Mouse (Mus musculus) myocyte (in vitro differentiated cells): ENCODE data around the gene Serpinh1. TPM values are rescaled to one million over a fixed set of nuclear protein-coding genes. Genes with fewer than 3 reads are reported as not detected.

ENCODE experiments used
- H3K27me3 ChIP-seq: one replicate; pipeline ENCODE4 v1.6.1; 2011; ENCODE audit not compliant: control insufficient read depth, insufficient read depth, insufficient read length
- H3K36me3 ChIP-seq: one replicate; pipeline ENCODE4 v1.6.1; 2011; ENCODE audit not compliant: control insufficient read depth, insufficient read depth
- H3K4me2 ChIP-seq: one replicate; pipeline ENCODE4 v1.6.1; 2011; ENCODE audit warnings: low read depth, control low read depth
- H3K4me3 ChIP-seq: one replicate; pipeline ENCODE4 v1.5.1; 2011; ENCODE audit warnings: mild to moderate bottlenecking, control low read depth, moderate library complexity
- H3K79me2 ChIP-seq: one replicate; pipeline ENCODE4 v1.6.1; 2011; ENCODE audit not compliant: control insufficient read depth, insufficient read depth
- H3ac ChIP-seq: one replicate; pipeline ENCODE4 v1.6.1; 2011; ENCODE audit not compliant: control insufficient read depth, insufficient read length
- CEBPB ChIP-seq: IDR thresholded peaks from 2 replicates; pipeline ENCODE4 v1.6.1; 2011; ENCODE audit warnings: mild to moderate bottlenecking, moderate library complexity; ENCODE audit not compliant: poor library complexity, insufficient read depth, severe bottlenecking
- E2F4 ChIP-seq: IDR thresholded peaks from one replicate; pipeline ENCODE4 v1.6.1; 2011; ENCODE audit warnings: mild to moderate bottlenecking, control low read depth, moderate library complexity; ENCODE audit not compliant: insufficient read depth
- MAX ChIP-seq: IDR thresholded peaks from one replicate; pipeline ENCODE4 v1.6.1; 2011; ENCODE audit warnings: low read depth, mild to moderate bottlenecking, control low read depth
- MYOD1 ChIP-seq, 3 experiments: IDR thresholded peaks; one replicate each; pipeline ENCODE4 v1.6.1; 2011; ENCODE audit warnings: control low read depth in 2 of 3, low read depth in 2 of 3, mild to moderate bottlenecking in 2 of 3, moderate library complexity in 1 of 3; ENCODE audit not compliant: insufficient read length in 2 of 3, control insufficient read depth in 1 of 3
- MYOG ChIP-seq, 3 experiments: IDR thresholded peaks; one replicate each; pipeline ENCODE4 v1.6.1; 2011; ENCODE audit warnings: control low read depth in 2 of 3, low read depth in 2 of 3, mild to moderate bottlenecking in 2 of 3; ENCODE audit not compliant: insufficient read length in 2 of 3, control insufficient read depth in 1 of 3, insufficient read depth in 1 of 3
- POLR2A ChIP-seq: IDR thresholded peaks from one replicate; pipeline ENCODE4 v1.6.1; 2011; ENCODE audit warnings: low read depth, mild to moderate bottlenecking, control low read depth, moderate library complexity; ENCODE audit not compliant: insufficient read length
- POLR2AphosphoS2 ChIP-seq: IDR thresholded peaks from one replicate; pipeline ENCODE4 v1.6.1; 2011; ENCODE audit warnings: low read depth, control low read depth; ENCODE audit not compliant: insufficient read length
- REST ChIP-seq: IDR thresholded peaks from one replicate; pipeline ENCODE4 v1.6.1; 2011; ENCODE audit warnings: mild to moderate bottlenecking, control low read depth, moderate library complexity; ENCODE audit not compliant: insufficient read depth, insufficient read length
- SRF ChIP-seq: IDR thresholded peaks from one replicate; pipeline ENCODE4 v1.6.1; 2011; ENCODE audit warnings: low read depth; ENCODE audit not compliant: control insufficient read depth, insufficient read length
- TCF12 ChIP-seq: IDR thresholded peaks from one replicate; pipeline ENCODE4 v1.6.1; 2011; ENCODE audit warnings: mild to moderate bottlenecking, control low read depth; ENCODE audit not compliant: poor library complexity, insufficient read depth, severe bottlenecking
- TCF3 ChIP-seq: IDR thresholded peaks from one replicate; pipeline ENCODE4 v1.6.1; 2011; ENCODE audit warnings: low read depth, control low read depth; ENCODE audit not compliant: insufficient read length
- USF1 ChIP-seq: IDR thresholded peaks from one replicate; pipeline ENCODE4 v1.6.1; 2011; ENCODE audit warnings: low read depth, mild to moderate bottlenecking, control low read depth, moderate library complexity
- polyA plus RNA-seq: library from polyadenylated mRNA; unstranded; fragments of >200 nt; fragmentation: generic; extraction: Trizol; gene quantifications from one replicate; pipeline ENCODE4 v1.2.1, GENCODE M21; 2012; ENCODE audit warnings: missing spikeins

The Serpinh1 gene
- polyA plus RNA-seq, 1 experiment, result 1,713 TPM

DNA sequence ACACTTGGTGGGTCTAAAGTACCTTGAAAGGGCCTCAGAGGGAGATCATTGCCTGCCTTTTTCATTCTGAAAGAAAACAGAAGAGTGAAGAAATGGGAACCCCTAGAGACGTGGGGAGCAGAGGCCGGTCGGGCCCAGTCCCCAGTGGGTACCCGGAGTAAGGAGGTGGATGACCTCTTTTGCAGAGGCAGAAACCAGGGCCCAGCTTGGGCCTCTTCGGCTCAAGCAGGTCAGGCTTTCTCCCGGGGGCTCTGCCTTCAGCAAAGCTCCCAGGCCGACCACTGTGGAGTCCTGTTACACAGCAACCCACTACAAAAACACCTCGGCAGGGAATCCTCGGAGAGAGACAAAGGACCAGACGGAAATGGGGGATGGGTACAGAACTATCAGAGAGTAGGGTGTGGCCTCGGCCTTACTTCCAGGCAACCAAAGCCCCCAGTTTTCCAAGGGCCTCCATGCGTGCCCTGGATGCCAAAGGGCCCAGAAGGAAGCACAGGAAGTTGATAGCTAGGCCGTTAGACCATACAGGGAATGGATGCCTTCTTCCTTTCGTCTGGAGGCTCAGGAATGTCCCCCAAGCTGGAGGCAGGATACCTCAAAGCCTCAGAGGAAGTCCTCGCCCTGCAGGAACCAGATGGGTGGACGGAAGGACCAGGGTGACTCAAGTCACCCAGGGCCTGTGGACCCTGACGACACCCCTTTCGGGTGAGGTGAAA, 1.1 kb downstream of the Serpinh1 start:
- Histone ChIP-seq H3K4me3 (peak overlapping the region; percentile 100), H3K36me3 (peaks cover 32% of the 10 kb centered on the region), H3K79me2 (peaks cover 57% of the 10 kb centered on the region), H3K4me2 (peak overlapping the region; percentile 96), H3K27me3 (no peaks in the 10 kb centered on the region), H3ac (peak overlapping the region; percentile 56)
- TF ChIP-seq SRF (no peak), POLR2AphosphoS2 (peak; percentile 72), MYOD1 (IDR thresholded peaks at IDR 0.05; ENCODE audit: control insufficient read depth in 1 of 3, insufficient read length in 2 of 3, low read depth in 2 of 3) (no peak), REST (no peak), TCF12 (no peak), POLR2A (peak; percentile 32), CEBPB (no peak)

DNA sequence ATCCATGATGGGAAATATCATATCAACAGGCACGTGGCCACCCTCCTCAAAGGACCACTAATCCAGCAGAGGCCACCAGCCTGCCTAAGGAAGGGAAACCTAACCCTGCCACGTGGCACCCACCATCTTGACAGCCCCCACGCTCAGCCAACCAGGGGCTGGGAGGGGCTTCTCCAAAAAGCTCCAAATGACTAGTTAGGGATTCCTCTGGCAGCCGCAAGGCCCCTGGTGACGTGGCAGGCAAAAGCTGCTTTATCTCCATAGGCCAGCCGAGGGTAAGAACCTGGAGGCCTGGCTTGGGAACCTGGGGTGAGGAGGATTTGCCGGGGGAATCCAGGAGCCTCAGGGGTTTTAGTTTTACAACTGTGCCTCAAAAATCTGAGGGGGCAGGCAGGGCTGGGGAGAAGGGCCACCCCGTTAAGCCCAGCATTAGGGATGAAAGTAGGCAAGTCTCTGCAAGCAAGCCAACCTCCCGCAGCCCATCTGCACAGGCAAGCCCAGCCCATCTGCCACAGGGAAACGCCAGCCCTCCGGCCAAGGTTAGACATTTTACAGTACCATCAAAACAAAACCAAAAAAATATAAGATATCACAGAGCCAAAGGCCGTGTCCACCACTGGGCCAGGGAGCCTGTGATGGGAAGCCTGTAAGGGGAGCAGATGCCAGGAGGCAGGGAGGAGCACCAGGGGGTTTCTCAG, 1.8 kb downstream of the Serpinh1 start:
- Histone ChIP-seq H3K79me2 (peaks cover 57% of the 10 kb centered on the region), H3K4me3 (peak overlapping the region; percentile 100), H3K4me2 (peak overlapping the region; percentile 96), H3K27me3 (no peaks in the 10 kb centered on the region), H3K36me3 (peaks cover 38% of the 10 kb centered on the region), H3ac (peak overlapping the region; percentile 56)
- TF ChIP-seq TCF12 (no peak), USF1 (peak; percentile 32), E2F4 (no peak), MYOG (IDR thresholded peaks at IDR 0.05; ENCODE audit: control insufficient read depth in 1 of 3, insufficient read depth in 1 of 3, insufficient read length in 2 of 3, low read depth in 2 of 3) (no peak), POLR2AphosphoS2 (peak; percentile 70), POLR2A (peak; percentile 45), MYOD1 (IDR thresholded peaks at IDR 0.05; ENCODE audit: control insufficient read depth in 1 of 3, insufficient read length in 2 of 3, low read depth in 2 of 3) (no peak), REST (no peak), SRF (no peak), TCF3 (no peak), MAX (no peak)

DNA sequence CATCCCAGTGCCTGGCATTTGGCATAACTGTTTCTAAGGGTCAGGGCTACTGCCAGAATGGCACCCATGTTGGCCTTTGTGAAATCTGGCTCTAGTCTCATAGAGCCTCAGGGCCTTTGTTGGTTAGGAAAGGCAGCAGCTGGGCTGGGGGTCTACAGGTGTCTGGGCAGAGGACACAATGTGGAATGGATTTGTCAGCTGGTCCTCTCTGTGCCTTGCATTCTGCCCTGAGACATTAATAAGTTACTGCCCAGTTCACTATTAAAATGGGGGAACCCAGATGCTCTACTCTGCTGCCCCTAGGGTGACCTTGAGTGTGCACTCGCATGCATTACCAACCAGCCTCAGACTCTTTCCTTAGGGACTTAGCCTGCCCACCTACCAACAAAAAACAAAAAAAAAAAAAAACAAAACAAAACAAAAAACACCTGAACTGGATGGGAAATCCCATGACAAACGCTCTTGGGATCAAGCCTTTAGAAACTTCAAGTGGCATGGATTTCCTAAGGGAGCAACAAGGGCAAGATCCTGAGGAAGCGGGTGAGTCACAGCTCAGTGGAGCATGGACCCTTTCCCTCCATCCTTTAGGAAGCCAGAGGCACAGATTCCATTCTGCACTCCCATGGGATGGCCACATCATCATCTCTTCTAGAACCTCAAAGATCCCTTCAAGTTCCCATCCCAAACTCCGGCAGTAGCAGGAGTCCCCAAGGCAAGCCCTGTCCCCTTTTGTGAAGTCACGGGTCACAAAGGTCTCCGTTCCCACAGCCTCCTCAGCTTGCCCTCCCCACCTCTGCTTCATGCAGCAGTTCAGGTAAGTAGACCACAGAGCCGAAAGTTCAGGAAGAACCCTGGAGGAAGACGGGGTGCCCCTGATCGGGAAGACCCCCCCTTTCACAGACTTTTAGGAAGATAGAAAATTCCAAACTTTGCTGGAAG, 3.0 kb downstream of the Serpinh1 start:
- peaks cover 57% of the 10 kb centered on the region for H3K79me2 ChIP-seq
- H3K36me3 ChIP-seq, result peaks cover 50% of the 10 kb centered on the region
- H3K4me2 ChIP-seq, result peak overlapping the region; percentile 96
- H3ac ChIP-seq, result peak overlapping the region; percentile 56
- TF ChIP-seq POLR2A, result peak; percentile 18
- TF ChIP-seq POLR2AphosphoS2, result peak; percentile 48
- no peak for TF ChIP-seq REST
- H3K27me3 ChIP-seq, result no peaks in the 10 kb centered on the region
- peak overlapping the region; percentile 100 for H3K4me3 ChIP-seq

DNA sequence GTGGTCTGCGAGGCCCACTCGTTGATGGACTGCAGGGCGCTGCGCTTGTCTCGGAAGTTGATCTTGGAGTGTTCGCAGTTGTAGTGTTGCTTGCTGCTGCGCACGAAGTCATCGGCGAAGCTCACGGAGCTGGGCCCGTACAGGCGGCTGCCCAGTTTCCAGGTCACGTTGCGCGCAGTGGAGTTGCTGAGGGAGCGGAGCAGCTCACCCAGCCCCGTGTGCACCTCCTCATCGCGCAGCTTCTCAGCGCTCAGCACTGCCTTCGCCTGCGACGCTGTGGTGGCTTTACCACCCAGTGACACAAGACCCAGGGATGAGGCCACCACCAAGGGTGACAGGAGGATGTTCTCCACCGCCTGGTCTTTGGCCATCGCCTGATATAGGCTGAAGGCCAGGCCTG, 4.2 kb downstream of the Serpinh1 start:
- H3K4me3 ChIP-seq, result peak overlapping the region; percentile 100
- H3K79me2 ChIP-seq, result peaks cover 57% of the 10 kb centered on the region
- peaks cover 61% of the 10 kb centered on the region for H3K36me3 ChIP-seq
- no peaks in the 10 kb centered on the region for H3K27me3 ChIP-seq
- H3K4me2 ChIP-seq, result peak overlapping the region; percentile 96
- no peak for TF ChIP-seq POLR2AphosphoS2
- peak; percentile 74 for TF ChIP-seq POLR2A
- peak overlapping the region; percentile 23 for H3ac ChIP-seq

DNA sequence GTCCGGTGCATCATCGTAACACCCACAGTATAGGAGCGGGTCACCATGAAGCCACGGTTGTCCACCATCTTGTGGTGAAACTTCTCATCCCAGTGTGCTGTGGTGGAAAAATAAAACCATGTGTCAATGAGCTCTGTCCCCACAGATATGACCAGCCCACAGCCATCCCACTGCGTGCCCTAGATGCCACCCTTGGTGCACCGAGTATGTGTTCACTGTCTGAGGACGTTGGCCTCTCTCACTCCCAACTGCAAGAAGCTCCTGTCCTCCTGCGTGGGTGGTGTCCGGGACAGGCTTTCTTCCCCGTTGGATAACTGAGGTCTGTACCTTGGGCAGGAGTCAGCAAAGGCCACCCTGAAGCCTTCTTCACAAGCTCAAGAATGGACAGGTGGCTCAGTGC, 5.8 kb downstream of the Serpinh1 start:
- no peak for TF ChIP-seq TCF3
- TF ChIP-seq POLR2AphosphoS2, result peak; percentile 80
- TF ChIP-seq MAX, result no peak
- TF ChIP-seq REST, result no peak
- TF ChIP-seq USF1, result no peak
- no peak for TF ChIP-seq E2F4
- no peak for TF ChIP-seq MYOG (IDR thresholded peaks at IDR 0.05; ENCODE audit: control insufficient read depth in 1 of 3, insufficient read depth in 1 of 3, insufficient read length in 2 of 3, low read depth in 2 of 3)
- TF ChIP-seq SRF, result no peak
- no peak for TF ChIP-seq CEBPB
- TF ChIP-seq POLR2A, result peak; percentile 51
- TF ChIP-seq TCF12, result no peak
- TF ChIP-seq MYOD1 (IDR thresholded peaks at IDR 0.05; ENCODE audit: control insufficient read depth in 1 of 3, insufficient read length in 2 of 3, low read depth in 2 of 3), result no peak

More for the DNA sequence above, 5.8 kb downstream of the Serpinh1 start:
- H3ac ChIP-seq, result no peak overlapping the region
- H3K79me2 ChIP-seq, result peaks cover 50% of the 10 kb centered on the region
- H3K27me3 ChIP-seq, result no peaks in the 10 kb centered on the region
- H3K4me2 ChIP-seq, result peak overlapping the region; percentile 38
- peaks cover 71% of the 10 kb centered on the region for H3K36me3 ChIP-seq
- no peak overlapping the region for H3K4me3 ChIP-seq
